Mouse (Mus musculus) kidney, postnatal 14 days (tissue): ENCODE results near the gene Rnf157.

Experiments
- DNase-seq: peaks from one replicate; pipeline ENCODE4 v3.0.0; 2022; ENCODE audit warnings: mixed read lengths

Gene Rnf157

DNA sequence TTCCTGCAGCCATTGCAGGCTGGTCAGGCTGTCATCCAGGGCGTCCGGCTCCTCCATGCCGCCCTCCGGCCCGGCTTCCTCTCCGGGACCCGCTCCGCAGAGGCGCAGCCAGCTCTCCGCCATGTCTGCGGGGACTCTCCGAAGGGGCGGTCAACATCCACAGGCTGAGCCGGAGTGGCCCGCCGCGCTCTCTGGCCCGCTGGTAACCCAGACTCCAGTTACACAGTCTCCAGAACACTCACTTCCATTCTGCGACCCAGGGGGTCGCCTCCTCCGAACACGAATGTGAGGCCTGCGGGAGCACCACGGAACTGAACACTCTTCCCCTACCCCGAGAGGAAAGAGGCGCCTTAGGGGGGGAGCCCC is 78.4 kb downstream of the Rnf157 start:
- no peak for DNase-seq

- peak; percentile 47 for DNase-seq
These were observed 79.1 kb downstream of the Rnf157 start for GRCm38 (mm10) chr11:116333526-116334416.

DNA sequence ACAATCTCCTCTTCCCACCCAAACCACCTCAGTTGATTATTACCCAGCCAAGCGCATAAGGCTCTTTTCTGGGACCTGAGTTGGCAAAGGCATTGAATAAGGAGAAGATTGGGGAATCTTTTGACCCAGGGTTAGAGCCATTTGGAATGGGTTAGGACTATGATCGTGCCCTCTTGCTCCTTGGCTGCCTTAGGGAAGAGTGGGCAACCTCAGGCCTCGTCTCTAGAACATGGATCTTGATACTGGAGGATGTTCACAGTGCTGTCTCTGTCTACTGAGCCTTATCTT is 79.9 kb downstream of the Rnf157 start:
- no peak for DNase-seq

- peak; percentile 60 for DNase-seq
These were observed 80.4 kb downstream of the Rnf157 start for GRCm38 (mm10) chr11:116332232-116332982.

GRCm38 (mm10) chr11:116330211-116330518 is 82.7 kb downstream of the Rnf157 start:
- DNase-seq, result no peak

DNA sequence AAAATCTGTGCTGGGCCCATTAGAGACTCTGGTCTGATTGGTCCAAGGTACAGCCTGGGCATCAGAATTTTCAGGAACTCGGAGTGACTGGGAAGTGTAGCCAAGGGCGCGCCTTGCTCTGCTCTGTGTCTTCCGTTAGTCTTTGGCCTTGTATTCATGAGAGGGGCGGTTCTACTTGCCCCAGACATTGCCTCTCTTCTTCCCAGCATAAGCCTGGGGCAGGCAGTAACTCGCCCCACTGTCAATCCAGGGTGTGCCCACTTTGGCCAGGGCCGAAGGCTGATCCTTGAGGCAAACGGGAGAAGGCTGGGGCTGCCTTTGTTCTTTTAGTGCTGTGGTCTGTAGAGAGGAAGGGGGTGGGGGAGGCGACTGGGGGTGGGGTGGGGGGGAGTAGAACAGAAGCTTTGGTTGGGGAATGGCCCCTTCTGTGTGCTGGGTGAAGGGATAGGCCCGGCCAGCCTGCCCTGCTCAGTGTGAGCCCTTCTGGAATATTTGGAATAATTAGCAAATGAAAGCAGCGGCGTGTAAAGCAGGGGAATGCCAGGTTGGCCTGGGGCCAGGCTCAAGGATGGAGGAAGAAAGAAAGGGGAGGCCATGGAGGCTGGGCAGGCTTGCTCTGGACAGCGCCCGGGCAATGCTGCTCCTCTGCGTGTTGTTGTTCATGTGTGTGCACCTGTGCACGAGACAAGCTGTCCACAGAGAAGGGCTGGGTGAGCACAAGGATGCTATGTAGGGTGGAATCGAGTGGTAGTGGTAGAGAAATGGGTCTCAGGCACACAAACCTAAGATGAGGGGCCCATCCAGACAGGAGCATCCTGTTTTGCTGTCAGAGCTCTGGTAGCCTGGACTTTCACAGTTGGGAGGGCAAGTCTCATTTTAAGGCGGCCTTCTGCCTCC is 83.3 kb downstream of the Rnf157 start:
- DNase-seq, result peak; percentile 79

- DNase-seq, result peak; percentile 25
These were observed 85.7 kb downstream of the Rnf157 start for GRCm38 (mm10) chr11:116326963-116327603.

DNA sequence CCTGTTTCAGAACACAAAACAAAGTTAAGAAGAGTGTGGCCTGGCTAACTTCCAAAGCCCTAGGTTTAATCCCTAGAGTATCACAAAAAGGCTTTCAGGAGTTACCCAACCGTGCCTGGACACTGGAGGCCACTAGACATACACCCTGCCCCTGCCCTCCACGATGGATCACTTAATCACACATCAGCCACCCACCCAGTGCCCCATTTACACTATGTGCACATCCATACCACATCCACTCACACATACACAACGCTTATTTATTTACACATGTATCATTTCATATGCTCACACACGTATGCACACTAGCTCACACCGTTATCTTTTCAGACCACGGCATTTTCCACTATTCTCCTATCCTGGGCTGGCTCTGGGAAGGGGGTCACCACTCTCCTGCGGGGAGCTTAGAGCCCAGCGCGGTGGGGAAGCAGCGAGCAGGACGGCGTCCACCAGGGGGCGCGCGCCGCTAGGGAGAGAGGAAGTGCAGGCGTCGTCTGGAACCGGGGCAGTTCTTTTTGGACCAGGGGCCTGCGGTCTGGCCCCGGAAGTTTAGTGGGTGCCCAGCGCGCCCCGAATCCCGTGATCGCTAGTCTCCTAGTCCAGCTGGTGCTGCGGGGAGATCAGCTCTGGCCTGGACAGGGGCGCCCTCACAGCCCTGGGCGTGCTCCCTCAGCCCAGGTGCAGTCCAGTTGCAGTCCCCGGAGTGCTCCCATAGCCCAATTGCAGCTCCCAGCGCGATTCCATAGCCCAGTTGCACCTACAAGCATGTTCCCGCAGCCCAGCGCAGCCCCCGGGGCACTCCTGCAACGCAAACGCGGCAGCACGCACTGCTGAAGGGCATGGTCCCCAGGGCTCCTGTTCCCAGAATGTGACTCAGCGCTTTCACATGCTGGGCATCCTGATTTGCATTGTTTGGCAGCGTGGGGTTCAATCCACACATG is 93.8 kb downstream of the Rnf157 start:
- peak; percentile 87 for DNase-seq

DNA sequence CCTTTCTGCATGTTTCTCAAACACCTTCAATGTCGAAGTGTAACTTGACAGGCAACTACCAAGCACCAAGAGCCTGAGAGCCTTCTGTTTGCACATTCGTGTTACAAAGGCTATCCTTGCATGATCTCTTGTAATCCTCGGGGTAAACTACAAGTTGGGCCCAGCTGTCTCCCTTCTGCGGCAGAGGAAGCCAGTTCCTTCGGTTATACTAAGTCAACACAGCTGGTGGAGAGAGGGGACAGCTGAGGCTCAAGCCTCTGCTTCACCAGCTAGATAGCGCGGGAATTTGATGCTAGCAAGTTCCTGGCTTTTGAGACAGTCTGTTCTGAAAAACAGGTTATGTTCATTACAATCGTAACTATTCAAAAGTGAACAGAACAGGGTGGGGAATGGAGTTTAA is 100.5 kb downstream of the Rnf157 start:
- no peak for DNase-seq

DNA sequence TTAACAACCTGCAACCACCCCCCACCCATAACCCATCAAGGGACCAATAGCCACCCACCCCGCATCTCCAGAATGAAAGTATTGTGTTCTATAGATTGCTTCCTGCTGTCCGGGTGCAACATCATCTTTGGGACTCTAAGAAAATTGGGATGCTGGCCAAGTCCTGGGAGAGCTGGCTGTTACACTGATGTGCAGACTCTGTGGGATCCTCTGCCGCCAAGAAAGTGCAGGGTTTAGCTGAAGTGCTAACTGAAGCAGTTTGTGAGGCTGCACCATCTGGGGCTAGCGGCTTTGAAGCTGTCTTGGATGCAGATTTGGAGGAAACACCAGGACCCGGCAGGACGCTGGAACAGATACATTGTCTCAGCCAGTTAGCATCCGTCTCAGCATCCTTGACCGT is 101.7 kb downstream of the Rnf157 start:
- no peak for DNase-seq

DNA sequence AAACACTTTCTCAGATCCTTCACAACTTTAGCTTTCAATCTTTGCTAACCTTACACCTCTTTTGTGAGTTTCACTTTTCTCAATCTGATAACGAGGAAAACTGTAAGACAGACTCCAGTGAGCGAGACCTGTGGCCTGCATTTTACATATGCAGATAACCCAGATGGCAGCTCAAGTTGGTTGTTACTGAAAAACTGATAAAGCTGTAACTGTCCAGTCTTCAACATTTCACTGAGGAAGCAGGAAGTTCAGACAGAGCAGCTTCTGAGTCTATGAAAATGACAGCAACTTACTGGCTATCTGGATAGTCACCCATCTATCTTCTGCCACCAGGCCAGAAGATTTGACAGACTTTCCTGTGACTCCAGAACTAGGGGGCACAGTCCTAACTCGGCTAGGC is 103.2 kb downstream of the Rnf157 start:
- no peak for DNase-seq

- DNase-seq, result no peak
These were observed 104.9 kb downstream of the Rnf157 start for GRCm38 (mm10) chr11:116307762-116308531.

GRCm38 (mm10) chr11:116307019-116307725 is 105.7 kb downstream of the Rnf157 start, which contains the start of gene Exoc7:
Gene Exoc7 (minus strand): TSS chr11:116307233.
- DNase-seq, result no peak

DNA sequence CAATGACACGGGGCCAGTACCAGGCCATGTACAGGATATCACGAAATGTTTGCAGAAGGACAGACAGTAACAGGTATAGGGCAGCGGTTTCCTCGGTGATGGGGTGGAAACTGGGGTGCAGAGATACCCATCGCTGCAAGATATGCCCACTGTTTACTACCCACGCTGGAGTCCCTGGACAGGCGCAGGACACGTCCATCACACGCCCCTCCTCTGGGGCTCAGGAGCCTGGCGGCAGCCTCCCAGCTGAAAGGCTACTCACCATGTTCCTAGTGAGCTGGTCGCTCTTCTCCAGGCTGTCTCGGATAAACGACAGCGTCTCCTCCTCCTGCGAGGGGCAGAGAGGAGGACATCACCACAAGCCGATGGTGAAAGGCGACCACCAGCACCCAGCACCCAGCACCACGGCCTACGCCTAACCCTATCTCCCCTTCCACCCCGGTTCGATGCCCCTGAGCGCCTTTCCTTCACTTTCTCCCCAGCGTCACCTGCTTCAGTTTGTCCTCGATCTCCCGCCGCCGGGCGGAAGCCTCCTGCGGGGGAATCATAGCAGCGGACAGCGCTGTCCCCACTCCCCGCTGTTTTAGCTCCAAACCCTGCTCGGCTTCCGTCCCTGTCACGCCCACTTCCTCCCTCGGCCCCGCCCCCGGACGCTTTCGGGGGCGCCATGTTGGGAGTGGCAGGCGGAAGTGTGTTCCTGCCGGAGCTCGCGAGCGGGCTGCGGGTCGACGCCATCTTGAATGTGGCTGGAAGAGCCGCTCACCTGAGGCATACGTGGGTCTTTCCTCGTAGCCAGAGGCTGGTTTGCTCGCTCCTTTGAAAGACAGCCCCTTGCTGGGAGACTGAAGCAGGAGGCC is 106.5 kb downstream of the Rnf157 start:
- DNase-seq, result peak; percentile 96

DNA sequence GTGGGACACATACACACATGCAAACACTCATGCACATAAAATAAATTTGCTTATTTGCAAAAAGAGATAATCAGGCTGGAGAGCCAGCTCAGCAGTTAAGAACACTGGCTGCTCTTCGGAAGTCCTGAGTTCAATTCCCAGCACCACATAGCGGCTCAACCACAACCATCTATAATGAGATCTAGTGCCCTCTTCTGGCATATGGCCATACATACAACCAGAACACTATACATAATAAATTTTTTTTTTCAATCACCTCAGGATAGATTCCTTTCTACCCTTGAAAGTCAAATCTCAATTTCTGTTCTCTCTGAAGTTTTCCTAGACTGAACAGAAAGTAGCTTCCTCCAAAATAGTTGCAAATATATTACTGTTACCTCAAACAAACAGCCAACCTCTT is 107.4 kb downstream of the Rnf157 start:
- no peak for DNase-seq

GRCm38 (mm10) chr11:116298621-116299020 is 114.2 kb downstream of the Rnf157 start:
- DNase-seq, result no peak

DNA sequence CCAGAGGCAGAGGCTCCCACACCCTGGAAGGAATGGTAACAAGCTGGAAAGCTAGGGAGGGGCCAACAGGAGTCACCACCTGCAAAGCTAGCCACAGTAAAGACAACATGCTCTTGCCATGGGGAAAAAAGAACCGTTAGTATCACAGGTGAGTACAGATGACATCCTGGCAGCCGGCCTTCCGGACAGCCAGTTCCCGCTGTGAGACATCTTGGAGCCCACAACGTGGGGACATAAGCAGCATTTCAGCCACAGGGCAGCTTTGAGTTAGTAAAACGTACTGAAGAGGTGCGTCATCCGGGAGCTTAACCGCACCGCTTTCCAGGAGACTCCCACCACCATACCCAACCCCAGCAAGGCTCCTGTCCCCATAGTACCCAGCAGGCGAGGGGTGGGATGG is 114.6 kb downstream of the Rnf157 start:
- DNase-seq, result no peak

- no peak for DNase-seq
These were observed 115.8 kb downstream of the Rnf157 start for GRCm38 (mm10) chr11:116297017-116297416.

GRCm38 (mm10) chr11:116296191-116296734 is 116.6 kb downstream of the Rnf157 start:
- no peak for DNase-seq
